Mouse (Mus musculus) CH12.LX (cell line): Measurements from ENCODE around the gene Sufu.

Experiments used
- CHD2 ChIP-seq: IDR thresholded peaks from 2 replicates; pipeline ENCODE4 v1.6.1; 2011; ENCODE audit warnings: low read length, improper control_type of control experiment
- CTCF ChIP-seq, 2 experiments: IDR thresholded peaks in 1 of 2; conservative IDR thresholded peaks in 1 of 2; 2 replicates each; pipeline ENCODE4 v1.5.1; 2011 to 2012; ENCODE audit warnings: low read depth in 2 of 2, low read length in 2 of 2, improper control_type of control experiment in 1 of 2, inconsistent platforms in 1 of 2, mild to moderate bottlenecking in 1 of 2, moderate library complexity in 1 of 2
- HCFC1 ChIP-seq: IDR thresholded peaks from 2 replicates; pipeline ENCODE4 v1.6.1; 2012; ENCODE audit warnings: low read depth, mild to moderate bottlenecking, inconsistent platforms, low read length, improper control_type of control experiment
- KAT2A ChIP-seq: IDR thresholded peaks from 2 replicates; pipeline ENCODE4 v1.6.1; 2012; ENCODE audit warnings: low read length, improper control_type of control experiment, inconsistent platforms; ENCODE audit not compliant: insufficient replicate concordance
- NRF1 ChIP-seq: IDR thresholded peaks from 2 replicates; pipeline ENCODE4 v1.6.1; 2014; ENCODE audit warnings: low read depth, mild to moderate bottlenecking, inconsistent platforms, low read length, improper control_type of control experiment, moderate library complexity
- POLR2A ChIP-seq: IDR thresholded peaks from 2 replicates; pipeline ENCODE4 v1.6.1; 2011; ENCODE audit warnings: low read depth, mild to moderate bottlenecking, improper control_type of control experiment, low read length
- SIN3A ChIP-seq: IDR thresholded peaks from 2 replicates; pipeline ENCODE4 v1.6.1; 2012; ENCODE audit warnings: low read length, improper control_type of control experiment, inconsistent platforms
- TCF12 ChIP-seq: IDR thresholded peaks from 2 replicates; pipeline ENCODE4 v1.6.1; 2014; ENCODE audit warnings: low read depth, mild to moderate bottlenecking, inconsistent platforms, low read length, improper control_type of control experiment
- USF2 ChIP-seq: conservative IDR thresholded peaks from 2 replicates; pipeline ENCODE4 v1.6.1; 2011; ENCODE audit warnings: low read depth, low read length, improper control_type of control experiment

DNA sequence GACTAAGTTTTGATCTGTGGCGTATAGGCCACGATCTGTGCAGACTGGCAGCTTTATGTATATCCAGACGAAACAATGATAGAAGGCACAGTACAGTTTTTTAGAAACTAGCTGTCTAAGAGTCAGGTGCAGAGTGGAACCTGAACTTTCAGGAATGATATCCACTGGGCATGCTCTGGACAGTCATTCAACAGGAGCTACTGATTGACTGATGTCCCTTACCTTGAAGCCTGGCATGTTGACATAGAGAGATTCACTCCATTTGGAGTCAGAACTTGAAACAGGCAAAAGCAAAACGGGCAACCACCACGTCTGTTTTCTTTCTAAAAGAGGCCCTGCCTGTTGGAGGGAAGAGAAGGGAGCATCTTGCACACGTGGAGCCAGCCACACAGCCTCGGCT is 3.9 kb downstream of the Sufu start:
- TF ChIP-seq CHD2, result no peak
- TF ChIP-seq CTCF (conservative IDR thresholded peaks at IDR 0.05 in 1 of 2, IDR thresholded peaks at IDR 0.05 in 1 of 2; ENCODE audit: low read depth in 2 of 2, low read length in 2 of 2), result no peak
- TF ChIP-seq POLR2A, result no peak
- no peak for TF ChIP-seq TCF12
- no peak for TF ChIP-seq NRF1
- no peak for TF ChIP-seq USF2
- no peak for TF ChIP-seq SIN3A
- no peak for TF ChIP-seq HCFC1
- TF ChIP-seq KAT2A, result no peak
